Mouse (Mus musculus) lung, postnatal 36 days (tissue): Measurements from ENCODE around the gene Emc9.

ENCODE experiments used
- DNase-seq: peaks from one replicate; pipeline ENCODE4 v3.0.0; 2022; ENCODE audit warnings: mixed read lengths

Gene Emc9

DNA sequence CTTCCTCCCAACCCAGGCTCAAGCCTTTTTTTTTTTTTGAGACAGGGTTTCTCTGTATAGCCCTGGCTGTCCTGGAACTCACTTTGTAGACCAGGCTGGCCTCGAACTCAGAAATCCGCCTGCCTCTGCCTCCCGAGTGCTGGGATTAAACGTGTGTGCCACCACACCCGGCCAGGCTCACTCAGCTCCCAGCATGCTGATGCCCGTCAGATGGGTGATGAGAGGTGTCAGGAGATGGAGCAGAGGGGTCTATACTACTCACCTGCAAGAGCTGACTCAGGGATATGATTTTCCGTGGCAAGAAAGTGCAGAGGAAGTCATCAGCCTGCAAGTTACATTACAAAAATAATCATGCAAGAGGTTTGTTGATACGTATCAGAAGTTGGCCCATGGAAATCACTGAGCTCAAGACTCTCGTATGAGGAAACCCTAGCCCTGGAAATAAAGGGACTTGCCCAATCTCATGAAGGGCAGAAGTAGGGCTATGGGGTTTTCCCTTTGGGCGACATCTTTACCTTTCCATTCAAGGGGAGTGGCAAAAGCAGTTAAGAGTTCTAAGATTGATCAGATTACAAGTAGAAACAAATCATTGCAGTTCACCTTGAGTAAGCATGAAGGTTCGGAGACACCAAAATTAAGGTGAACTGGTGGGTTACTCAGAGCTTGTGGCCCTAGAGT, 4.8 kb upstream of the Emc9 start:
- no peak for DNase-seq

DNA sequence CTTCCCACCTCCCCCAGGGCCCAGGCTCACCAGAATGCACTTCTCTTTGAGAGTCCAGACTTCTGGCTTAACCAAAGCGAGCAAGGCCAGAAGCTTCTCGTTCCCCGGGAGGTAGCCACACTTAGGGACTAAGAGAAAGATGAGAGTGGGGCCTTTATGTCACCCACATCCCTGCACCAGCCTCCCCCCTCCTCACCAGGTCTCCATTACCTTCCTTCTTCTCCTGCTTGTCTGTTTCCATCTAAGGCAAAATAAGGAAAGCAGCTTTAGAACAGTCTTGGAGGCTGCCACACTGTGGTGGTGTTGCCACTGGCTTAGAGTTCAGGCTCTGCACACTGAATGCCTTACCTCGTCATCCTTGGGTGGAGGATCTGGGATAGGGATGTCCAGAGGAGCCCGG, 4.2 kb upstream of the Emc9 start:
- no peak for DNase-seq

DNA sequence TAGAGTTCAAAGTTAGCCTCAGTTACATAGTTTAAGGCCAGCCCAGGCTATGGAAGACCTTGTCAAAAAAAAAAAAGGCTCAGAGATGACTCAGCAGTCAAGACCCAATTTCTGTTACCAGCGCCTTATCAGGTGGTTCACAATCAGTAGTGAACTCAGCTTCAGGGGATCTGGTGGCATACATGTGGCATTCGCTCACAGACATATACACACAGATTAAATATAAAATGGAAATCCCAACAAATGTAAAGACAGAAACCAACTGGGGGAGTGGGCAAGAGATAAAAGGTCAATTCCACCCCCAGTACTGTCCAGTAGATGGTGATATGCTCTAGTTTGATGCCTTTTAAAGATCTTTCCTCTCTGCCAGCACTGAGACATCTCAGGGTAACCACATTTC, 1.0 kb upstream of the Emc9 start:
- DNase-seq = no peak

DNA sequence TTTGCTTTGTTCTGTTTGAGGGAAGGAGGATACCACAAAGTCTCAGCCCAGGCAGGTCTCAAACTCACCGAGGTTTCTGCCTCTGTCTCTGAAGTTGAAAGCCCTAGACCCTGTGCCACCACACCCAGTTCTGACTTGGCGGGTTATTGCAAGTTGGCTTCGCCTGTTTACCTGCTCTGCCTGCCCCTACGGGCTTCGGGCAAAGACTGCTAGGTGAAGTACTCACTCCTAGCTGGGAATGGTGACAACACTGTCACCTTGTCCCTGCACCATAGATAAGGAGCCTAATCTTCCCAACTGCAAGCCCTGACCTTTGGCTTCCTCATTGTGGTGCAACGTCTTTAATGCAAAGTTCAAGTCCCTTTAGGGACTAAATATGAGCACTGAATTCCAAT, 461 bp upstream of the Emc9 start:
- DNase-seq = no peak

DNA sequence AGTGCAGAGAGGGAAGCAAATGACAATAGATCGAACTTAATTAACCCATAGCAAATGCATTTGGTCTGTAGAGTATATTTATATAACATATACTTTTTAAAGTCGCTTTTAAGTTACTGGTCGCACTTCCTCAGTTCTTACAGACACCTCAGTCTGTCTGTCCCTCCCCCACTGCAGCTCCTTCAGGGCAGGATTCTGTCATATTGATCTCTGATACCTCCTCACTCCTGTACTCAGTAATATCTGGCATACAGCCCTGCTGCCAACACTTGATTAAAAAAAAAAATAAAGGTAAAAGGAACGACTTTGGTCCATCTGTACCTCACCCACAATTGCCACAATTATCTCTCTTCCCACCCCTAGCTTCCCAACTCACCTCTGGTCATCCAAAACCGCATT, 800 bp downstream of the Emc9 start:
- no peak for DNase-seq

DNA sequence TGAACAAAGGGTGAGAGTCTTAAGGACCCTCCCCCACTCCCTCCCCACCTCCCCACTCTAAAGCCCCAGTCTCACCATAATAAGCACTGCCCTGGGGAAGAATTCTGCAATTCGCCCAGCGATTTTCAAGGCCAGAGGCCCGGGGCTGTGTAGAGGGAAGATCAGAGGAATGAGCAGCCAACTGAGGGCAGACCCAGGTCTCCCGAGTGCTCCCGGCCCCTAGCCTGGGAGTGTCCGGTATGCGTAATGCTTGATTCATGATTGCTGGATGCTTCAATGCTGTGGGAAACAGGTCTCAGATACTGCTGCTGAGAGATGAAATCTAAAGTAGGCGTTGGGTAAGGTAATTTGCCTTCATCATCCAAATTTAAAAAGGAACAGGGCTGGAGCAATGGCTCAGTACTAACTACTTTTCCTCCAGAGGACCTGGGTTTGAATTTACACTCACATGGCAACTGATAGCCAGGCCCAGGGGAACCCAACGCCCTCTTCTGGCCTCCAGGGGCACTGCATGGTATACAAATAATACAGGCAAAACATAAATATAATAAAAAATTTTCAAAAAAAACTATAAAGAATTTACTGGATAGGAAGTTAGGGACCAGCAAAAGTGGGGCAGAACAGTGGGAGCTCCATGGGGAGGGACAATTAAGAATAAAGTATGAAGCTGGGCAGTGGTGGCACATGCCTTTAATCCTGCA, 3.0 kb downstream of the Emc9 start:
- no peak for DNase-seq

DNA sequence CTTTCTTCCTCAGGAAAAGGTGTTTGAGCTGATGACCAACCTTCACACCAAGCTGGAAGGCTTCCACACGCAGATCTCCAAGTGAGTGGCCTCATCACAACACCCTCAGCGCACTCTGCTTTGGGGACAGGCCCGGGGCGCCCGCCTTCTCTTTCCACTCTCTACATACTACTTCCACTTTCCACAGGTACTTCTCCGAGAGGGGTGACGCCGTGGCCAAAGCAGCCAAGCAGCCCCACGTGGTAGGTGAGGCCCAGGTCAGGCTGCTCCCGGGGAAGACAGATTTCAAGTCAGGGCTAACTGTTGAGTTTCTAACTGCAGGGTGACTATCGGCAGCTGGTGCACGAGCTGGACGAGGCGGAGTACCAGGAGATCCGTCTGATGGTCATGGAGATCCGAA, 4.4 kb downstream of the Emc9 start:
- no peak for DNase-seq

DNA sequence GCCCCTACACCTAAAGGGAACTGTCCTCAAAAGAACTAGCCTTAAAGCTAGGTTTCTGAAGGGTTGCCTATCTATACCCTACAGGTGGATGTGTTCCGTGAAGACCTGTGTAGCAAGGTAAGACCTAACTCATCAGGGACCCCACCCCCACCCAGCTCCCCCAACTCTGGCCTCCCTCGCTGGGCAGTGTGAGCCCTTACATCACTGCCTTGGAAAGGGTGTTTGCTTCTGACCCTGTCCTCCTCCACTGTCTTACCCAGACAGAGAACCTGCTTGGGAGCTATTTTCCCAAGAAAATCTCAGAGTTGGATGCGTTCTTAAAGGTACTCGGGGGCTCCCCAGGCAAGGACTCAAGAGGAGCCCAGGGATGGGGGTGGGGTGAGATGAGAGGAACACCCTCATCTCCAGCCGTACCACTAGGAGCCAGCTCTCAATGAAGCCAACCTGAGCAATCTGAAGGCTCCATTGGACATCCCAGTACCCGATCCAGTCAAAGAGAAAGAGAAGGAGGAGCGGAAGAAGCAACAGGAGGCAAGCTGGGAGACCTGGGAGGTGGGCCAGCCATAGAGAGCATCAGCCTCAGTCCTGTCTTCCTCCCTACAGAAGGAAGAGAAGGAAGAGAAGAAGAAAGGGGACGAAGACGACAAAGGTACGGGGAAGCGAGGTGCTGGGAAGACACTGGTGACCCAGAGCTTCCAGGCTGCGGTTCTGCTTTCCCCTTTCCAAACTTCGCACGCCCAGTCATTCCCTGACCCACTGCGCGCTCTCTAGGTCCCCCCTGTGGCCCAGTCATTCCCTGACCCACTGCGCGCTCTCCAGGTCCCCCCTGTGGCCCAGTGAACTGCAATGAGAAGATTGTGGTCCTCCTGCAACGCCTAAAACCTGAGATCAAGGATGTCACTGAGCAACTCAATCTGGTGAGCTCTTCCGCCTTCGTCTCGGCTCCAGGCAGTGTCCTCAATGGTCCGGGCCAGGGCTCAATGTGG, 5.3 kb downstream of the Emc9 start:
- no peak for DNase-seq

DNA sequence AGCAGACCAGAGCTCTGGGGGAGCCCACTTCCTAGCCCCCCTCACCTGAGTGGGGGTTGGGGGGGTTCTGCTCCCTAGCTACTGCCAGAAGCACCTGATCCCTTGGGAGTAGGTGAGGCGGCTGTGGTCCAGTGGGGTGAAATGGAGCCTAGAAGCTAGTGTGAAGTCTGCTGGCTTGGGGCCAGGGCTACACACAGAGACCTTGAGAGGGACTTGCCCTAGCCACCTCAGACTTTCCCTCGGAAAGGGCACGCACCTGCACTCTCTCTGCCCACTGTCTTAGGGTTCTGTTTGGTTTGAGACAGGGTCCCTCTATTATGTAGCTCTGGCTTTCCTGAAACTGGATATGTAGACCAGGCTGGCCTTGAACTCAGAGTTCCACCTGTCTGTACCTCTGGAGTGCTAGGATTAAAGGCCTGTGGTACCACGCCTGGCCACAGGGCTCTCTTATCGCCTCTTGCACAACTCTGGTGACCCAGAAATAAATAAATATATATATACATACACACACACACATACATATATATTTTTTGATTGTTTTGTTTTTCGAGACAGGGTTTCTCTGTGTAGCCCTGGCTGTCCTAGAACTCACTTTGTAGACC, 6.3 kb downstream of the Emc9 start:
- DNase-seq = peak; percentile 75

DNA sequence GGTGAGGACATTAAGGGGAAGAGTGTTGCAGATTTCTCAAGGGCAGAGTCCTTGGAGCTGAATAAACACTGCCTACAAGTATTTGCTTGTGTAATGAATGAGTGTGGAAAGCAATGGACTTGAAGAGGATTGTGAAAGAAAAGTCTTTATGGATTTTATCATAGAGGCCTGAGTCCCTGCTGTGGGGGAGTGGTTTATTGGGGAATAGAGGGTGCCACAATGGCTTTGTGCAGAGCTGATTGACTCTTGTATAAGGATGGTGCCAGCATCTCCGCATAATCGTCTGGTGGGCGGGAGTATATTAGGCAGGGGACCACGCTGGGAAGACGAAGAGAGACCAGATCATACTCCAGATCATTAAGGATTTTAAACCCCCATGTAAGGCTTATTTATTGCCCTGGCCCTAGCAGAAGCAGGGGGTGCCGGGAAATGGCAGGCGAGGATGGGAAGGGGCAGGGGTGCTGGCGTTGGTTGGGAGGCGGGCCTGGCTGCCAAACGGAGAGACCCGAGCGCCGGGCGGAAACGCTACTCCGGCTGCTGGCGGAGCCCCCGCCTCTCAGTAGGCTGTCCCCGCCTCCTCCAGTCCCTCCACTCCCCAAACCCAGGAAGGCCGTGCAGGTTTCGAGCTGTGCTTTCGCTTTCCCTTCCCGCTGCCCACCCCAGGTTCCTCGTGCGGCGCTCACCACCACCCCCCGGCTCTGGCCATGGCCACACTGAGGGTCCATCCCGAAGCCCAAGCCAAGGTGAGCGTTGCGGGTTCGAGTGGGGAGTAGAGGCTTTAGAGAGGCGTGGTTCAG, 7.0 kb downstream of the Emc9 start, which contains the start of gene Psme1:
Psme1 (plus strand) TSS at position 253 of the 797 bp plus-strand sequence.
- peak; percentile 90 for DNase-seq

DNA sequence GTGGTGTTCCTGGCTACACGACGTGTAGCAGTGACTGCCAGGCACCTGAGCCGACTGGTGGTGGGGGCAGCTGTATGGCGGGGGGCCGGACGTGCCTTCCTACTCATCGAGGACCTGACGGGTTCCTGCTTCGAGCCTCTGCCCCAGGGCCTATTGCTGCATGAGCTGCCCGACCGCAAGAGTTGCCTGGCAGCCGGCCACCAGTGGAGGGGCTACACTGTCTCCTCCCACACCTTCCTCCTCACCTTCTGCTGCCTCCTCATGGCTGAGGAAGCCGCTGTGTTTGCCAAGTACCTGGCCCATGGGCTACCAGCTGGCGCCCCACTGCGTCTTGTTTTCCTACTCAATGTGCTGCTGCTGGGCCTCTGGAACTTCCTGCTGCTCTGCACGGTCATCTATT, 8.7 kb downstream of the Emc9 start:
- peak; percentile 68 for DNase-seq

DNA sequence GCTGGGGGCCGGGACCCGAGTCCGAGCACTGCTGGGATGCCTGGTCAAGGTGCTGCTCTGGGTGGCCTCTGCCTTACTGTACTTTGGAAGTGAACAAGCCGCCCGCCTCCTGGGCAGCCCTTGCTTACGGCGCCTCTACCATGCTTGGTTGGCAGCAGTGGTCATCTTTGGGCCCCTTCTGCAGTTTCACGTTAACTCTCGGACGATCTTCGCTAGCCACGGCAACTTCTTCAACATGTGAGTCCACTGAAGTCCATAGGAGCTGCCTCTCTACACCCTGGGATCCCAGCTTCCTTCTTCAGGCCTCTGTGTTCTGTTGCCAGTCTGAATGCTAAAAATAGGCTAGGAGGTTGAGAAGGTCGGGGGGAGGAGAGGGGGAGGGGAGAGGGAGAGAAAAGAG, 9.4 kb downstream of the Emc9 start:
- no peak for DNase-seq

DNA sequence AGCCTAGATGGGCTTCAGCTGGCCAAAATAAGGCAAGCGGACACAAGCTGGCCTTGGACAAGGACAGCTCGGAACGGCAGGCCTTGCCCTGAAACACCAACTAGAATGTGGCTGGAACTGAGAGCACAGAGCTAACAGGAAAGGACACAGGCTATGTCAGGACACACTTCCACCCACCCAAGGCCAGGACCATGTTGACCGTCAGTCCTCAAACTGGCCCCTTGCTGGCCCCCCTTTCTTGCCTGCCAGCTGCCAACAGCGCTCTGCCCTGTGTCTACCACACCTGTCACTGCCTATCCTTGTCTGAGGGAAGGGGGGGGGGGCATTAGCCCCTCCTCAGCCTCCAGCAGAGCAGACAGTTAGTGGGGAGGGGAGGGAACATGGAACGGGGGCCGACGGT, 9.8 kb downstream of the Emc9 start, which contains the start of gene Fitm1:
Fitm1 (plus strand) TSS at position 316 of the 400 bp plus-strand sequence.
- no peak for DNase-seq

DNA sequence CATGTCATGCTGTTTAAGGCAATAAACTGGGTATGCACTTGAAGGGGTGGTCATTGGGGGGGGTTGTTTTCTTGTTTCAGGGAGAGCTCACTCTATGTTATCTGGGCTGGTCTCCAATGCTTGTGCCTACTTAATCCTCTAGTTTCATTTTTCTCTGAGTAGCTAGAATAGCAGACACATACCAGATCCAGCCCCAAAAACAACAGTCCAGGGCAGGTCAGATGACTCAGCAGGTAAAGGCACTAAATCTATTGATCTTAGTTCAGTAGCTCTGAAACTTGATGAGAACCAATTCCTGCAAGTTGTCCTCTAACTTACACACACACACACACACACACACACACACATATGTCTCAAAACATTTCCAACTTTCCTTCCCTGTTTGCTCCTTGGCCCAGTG, 13.3 kb downstream of the Emc9 start:
- DNase-seq = no peak

DNA sequence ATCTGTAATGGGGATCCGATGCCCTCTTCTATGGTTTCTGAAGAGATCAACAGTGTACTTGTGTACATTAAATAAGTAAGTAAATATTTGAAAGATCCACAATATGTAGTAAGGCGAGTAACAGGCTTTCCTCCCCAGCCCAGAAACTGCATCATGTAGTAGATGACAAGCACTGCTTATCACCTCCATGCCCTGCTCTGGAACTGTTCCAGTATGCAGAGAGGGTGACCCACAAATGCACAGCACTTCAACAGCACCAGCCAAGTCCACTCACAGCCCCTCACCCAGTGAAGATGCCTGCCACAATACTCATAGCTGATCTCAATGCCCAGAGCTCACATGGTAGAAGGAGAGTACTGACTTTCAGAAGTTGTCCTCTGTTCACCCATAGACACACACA, 14.5 kb downstream of the Emc9 start:
- no peak for DNase-seq

DNA sequence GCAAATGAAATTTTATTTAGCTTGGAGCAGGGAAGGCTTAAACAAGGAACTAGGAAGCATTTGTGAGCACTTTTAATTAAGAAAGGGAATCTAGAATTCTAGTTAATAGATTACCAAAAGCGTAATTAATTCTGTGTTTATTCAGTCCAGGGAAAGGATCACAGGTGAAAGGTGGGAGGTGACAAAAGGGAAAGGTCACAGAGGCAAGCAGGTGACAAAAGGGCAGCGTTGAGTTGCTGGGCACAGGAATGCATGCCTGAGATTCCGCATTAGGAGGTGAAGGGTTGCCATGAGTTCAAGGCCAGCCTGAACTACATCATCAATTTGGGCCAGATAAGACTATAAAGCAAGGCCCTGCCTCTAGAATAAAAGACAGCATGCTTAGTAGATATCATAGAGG, 17.6 kb downstream of the Emc9 start:
- DNase-seq = no peak

DNA sequence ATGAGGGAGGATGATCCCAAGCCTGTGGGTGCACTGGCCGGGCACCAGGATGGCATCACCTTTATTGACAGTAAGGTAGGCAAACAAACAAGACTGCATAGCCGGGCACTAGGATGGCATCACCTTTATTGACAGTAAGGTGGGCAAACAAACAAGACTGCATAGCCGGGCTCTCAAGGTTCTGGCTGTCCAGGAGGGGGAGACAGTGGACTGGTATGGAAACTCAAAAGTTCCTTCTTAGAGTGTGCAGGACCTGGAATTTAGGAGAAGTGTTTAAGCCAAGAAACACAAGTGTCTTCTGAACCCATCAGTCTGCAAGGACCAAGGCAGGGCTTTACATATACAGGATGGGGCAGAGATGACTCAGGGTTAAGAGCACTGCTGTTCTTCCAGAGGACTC, 19.4 kb downstream of the Emc9 start:
- no peak for DNase-seq

DNA sequence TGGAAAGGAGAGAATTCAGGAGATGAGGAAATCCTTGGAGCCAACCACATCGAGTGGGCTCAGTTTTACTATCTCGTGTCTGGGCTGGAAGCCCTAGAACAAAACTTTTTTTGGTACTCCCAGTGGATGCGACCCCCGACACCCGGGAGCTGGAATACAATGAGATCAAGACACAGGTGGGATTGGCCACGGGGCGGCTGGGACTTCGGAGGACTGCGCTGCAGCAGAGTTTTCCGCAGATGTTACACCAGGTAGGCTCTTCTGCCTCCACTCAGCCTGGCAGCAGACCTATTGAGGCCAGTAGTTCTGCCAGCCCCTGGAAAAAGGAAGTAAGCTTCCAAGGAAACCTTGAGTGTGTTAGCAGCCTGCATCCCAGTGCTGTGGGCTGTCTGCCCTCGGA, 21.9 kb downstream of the Emc9 start:
- DNase-seq = no peak

DNA sequence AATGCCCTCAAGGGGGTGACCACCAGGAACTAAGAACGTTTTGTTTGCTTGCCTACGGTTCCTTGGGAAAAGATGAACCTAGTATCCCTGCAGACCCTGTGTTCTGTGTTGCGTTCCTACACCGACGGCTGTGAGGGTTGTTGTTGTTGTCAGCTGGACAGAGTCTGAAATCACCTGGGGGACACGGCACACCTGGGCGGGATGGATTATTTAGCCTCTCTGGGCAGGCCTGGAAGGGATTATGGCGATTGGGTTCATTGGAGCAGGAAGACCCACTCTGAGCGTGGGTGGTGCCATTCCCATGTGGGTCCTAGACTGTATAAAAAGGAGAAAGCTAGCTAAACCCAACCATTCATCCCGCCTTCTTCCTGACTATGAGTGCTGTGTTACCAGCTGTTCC, 23.2 kb downstream of the Emc9 start:
- DNase-seq = no peak

DNA sequence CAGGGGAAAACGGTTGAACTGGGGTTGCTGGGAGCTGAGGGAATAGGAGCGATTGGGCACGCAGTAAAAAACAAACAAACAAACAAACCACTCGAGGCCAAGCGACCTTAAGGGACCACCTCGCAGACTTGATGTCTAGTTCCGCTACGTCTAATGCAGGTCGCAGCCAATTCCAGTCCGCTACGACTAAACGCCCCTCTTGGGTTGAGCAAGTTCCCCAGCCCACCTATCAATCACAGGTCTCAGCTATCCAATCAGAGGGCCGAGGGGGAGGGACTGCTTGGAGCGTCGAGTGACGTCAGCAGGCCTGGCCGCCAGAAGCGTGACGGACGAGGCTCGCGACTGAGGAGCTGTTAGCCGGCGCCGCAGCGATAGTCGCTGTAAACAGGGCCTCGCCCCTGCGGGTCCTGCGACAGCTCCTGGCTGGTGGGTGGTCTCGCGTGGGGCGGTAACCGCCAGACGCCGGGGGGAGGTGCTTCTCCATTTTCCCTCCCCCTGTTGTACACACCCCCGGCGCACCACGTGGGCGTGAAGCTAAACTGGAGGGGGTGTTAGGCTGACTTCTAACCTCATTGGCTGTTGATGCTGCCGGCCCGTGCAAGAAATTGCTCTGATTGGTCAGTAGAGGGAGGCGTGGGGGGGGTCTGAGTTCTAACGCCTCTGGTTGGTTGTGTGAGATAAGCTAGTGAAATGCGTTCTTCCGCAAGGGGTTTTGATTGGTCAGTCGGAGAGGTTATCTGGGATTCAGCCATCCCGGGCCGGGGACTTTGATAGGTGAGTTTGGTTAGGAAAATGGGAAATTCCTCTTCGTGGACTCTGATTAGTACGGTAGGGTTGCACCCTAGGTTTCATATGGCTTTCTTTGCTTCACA, 24.7 kb downstream of the Emc9 start, which contains the start of gene A730061H03Rik:
A730061H03Rik (minus strand) TSS at position 205 of the 872 bp plus-strand sequence.
- DNase-seq = peak; percentile 100

DNA sequence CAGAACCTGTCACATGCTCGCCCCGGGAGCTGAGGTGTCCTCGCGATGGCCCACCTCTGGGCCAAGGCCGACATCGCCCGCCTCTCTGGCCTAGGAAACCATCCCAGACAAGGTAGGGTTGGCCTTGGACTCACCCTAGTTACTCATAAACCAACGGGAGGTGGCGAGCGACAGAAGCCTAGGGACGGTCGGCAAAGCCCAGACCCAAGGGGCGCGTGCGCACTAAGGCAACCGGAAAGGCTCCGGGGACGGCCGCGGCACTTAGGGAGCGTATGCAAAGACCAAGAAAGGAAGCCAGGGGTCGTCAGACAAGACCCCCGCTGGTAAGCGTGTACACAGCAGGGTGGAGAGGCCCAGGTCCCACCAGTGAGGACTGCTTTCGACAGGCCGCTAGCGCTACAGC, 25.3 kb downstream of the Emc9 start, which contains the start of gene Dcaf11:
Dcaf11 (plus strand) TSS at position 208 of the 403 bp plus-strand sequence.
- DNase-seq = peak; percentile 95
